Comparison of ENCODE assay signal across 1 mouse cellular context in genomic region chr11:102189461-102190436, GRCm38 (mm10).
TF ChIP-seq lines count a peak whose summit lies in the region.

G6pc3 (plus strand) TSS chr11:102189620.

TF ChIP-seq in CH12.LX, 34 proteins besides CTCF, POLR2A, EP300 and RAD21 (continued from another document):
- TF ChIP-seq UBTF (IDR thresholded peaks at IDR 0.05; ENCODE audit: low read depth, low read length) = peak; percentile 75; the same call in 1 of the 2 replicates
- TF ChIP-seq NELFE (IDR thresholded peaks at IDR 0.05; ENCODE audit: low read depth, low read length) = peak; percentile 67
- no peak; the same call in 1 of the 2 replicates for TF ChIP-seq GABPA (IDR thresholded peaks at IDR 0.05; ENCODE audit: insufficient replicate concordance, low read depth, low read length)
- TF ChIP-seq MEF2A (IDR thresholded peaks at IDR 0.05; ENCODE audit: borderline replicate concordance, low read depth, low read length) = peak; percentile 77
- TF ChIP-seq TCF12 (IDR thresholded peaks at IDR 0.05; ENCODE audit: low read depth, low read length) = peak; percentile 87
- peak; percentile 95 for TF ChIP-seq BHLHE40 (IDR thresholded peaks at IDR 0.05; ENCODE audit: low read depth, low read length)
- TF ChIP-seq MYC (IDR thresholded peaks at IDR 0.05; ENCODE audit: low read depth, low read length) = peak; percentile 100
- TF ChIP-seq KAT2A (IDR thresholded peaks at IDR 0.05; ENCODE audit: insufficient replicate concordance, low read length) = peak; percentile 83; the same call in 1 of the 2 replicates
